11 mouse cellular contexts compared by ENCODE assay signal in genomic region chr2:49748628-49749342, GRCm38 (mm10). TPM values are rescaled to one million over a fixed set of nuclear protein-coding genes. Genes with fewer than 3 reads are reported as not detected.
DNase-seq lines count a peak whose midpoint lies in the region; ATAC-seq and TF ChIP-seq lines count a peak whose summit lies in the region.
"Had no signal": no experiment of that assay in that cellular context is flagged by ENCODE, and none has a peak within 500 bp of the region (broad histone marks: within the 10 kb centered on the region; RNA-seq: fewer than 3 reads in every experiment).

No protein-coding gene starts in this region.

- no peak overlapping the region for H3K4me2 ChIP-seq in liver, embryonic 11.5 days
- H3K4me2 ChIP-seq in hindbrain, postnatal 0 days (ENCODE audit: low read depth, low read length) = no peak overlapping the region
- H3K4me2 ChIP-seq: lung, embryonic 15.5 days had no signal

- ATAC-seq in liver, embryonic 11.5 days (replicated peaks; ENCODE audit: low FRiP score) = no peak
- 0 out of 2 replicates have a peak, but pooled peaks have one; percentile 9 for ATAC-seq in hindbrain, postnatal 0 days
- ATAC-seq: Patski had no signal

- 57% methylated on average over 14 of the region's 14 CpGs for WGBS in cerebellum, adult 2 months
- 74% methylated on average over 14 of the region's 14 CpGs for WGBS in liver, embryonic 11.5 days
- WGBS in hindbrain, postnatal 0 days = 70% methylated on average over 14 of the region's 14 CpGs

- H3K36me3 ChIP-seq in liver, embryonic 11.5 days (ENCODE audit: control insufficient read depth, insufficient read depth, low read length) = no peaks in the 10 kb centered on the region
- H3K36me3 ChIP-seq in hindbrain, postnatal 0 days (ENCODE audit: insufficient read depth, low read length) = peaks cover 35% of the 10 kb centered on the region
- H3K36me3 ChIP-seq: heart, embryonic 13.5 days; lung, embryonic 15.5 days had no signal

- no peak overlapping the region for H3K9ac ChIP-seq in liver, embryonic 11.5 days (ENCODE audit: low read depth, low read length)
- H3K9ac ChIP-seq in hindbrain, postnatal 0 days (replicated peaks; ENCODE audit: low read length) = no peak overlapping the region
- H3K9ac ChIP-seq: heart, embryonic 13.5 days; lung, embryonic 15.5 days had no signal

- H3K27me3 ChIP-seq in cerebellum, adult 2 months (ENCODE audit: control insufficient read depth, insufficient read depth, low read length) = no peaks in the 10 kb centered on the region
- H3K27me3 ChIP-seq in liver, embryonic 11.5 days (replicated peaks; ENCODE audit: control insufficient read depth, insufficient read depth, low read length) = no peaks in the 10 kb centered on the region
- H3K27me3 ChIP-seq in hindbrain, postnatal 0 days (ENCODE audit: insufficient read depth, low read length) = no peaks in the 10 kb centered on the region
- H3K27me3 ChIP-seq: heart, embryonic 13.5 days; lung, embryonic 15.5 days; Patski had no signal

- no peak for TF ChIP-seq POLR2A in cerebellum, adult 2 months (IDR thresholded peaks at IDR 0.05; ENCODE audit: borderline replicate concordance, insufficient read depth, low read length)

- DNase-seq in cerebellum, adult 2 months = peak; percentile 37 to 58
- no peak for DNase-seq in cerebellum, adult 8-10 months
- DNase-seq in liver (peak; percentile 24), NIH3T3 (ENCODE audit: low read depth) (peak; percentile 40)
- no peak for DNase-seq in liver, embryonic 11.5 days (ENCODE audit: low spot score)
- DNase-seq in hindbrain, postnatal 0 days (ENCODE audit: low spot score) = peak; percentile 73
- peak; percentile 60 for DNase-seq in retina, postnatal 1 day
- DNase-seq in spleen, postnatal 14 days (ENCODE audit: low spot score in 2 of 2) = no peak

- H3K4me1 ChIP-seq in cerebellum, adult 2 months (ENCODE audit: control insufficient read depth, insufficient read depth, low read length) = peaks cover 31% of the 10 kb centered on the region
- H3K4me1 ChIP-seq in liver, embryonic 11.5 days (replicated peaks; ENCODE audit: control insufficient read depth, insufficient read depth, low read length) = no peaks in the 10 kb centered on the region
- no peaks in the 10 kb centered on the region for H3K4me1 ChIP-seq in hindbrain, postnatal 0 days (ENCODE audit: insufficient read depth, low read length)

- no peaks in the 10 kb centered on the region for H3K9me3 ChIP-seq in liver, embryonic 11.5 days (ENCODE audit: control insufficient read depth, low read length)
- no peaks in the 10 kb centered on the region for H3K9me3 ChIP-seq in hindbrain, postnatal 0 days (ENCODE audit: low read length)
- H3K9me3 ChIP-seq: heart, embryonic 13.5 days; lung, embryonic 15.5 days had no signal

- no peak overlapping the region for H3K4me3 ChIP-seq in cerebellum, adult 2 months (replicated peaks; ENCODE audit: insufficient read depth, low read depth, low read length)
- H3K4me3 ChIP-seq in liver, embryonic 11.5 days (ENCODE audit: low read depth, low read length) = no peak overlapping the region
- H3K4me3 ChIP-seq in hindbrain, postnatal 0 days (ENCODE audit: low read length) = no peak overlapping the region
- H3K4me3 ChIP-seq: heart, embryonic 13.5 days; lung, embryonic 15.5 days had no signal

- H3K27ac ChIP-seq in cerebellum, adult 2 months (ENCODE audit: insufficient read depth, low read length) = no peak overlapping the region
- H3K27ac ChIP-seq in liver, embryonic 11.5 days (ENCODE audit: low read depth, low read length) = no peak overlapping the region
- H3K27ac ChIP-seq in hindbrain, postnatal 0 days = no peak overlapping the region
- H3K27ac ChIP-seq: lung, embryonic 15.5 days had no signal

- TF ChIP-seq CTCF in cerebellum, adult 2 months (IDR thresholded peaks at IDR 0.05; ENCODE audit: borderline replicate concordance, insufficient read depth, low read depth, low read length) = peak; percentile 68; the same call in 1 of the 2 replicates
- TF ChIP-seq CTCF in hindbrain, postnatal 0 days (IDR thresholded peaks at IDR 0.05; ENCODE audit: low read depth) = peak; percentile 80

RNA-seq across cellular contexts. Expression of gene Lypd6b, which starts 38.7 kb away (rescaled TPM):
- 7.5 and 10.7 TPM in 2 replicates for polyA plus RNA-seq in cerebellum, adult 2 months (2012; rRNA removed)
- 0.47 and 0.48 TPM in 2 replicates for polyA plus RNA-seq in liver, embryonic 11.5 days (2014; fragmentation: Nextera tagmentation; extraction: Ambion mirVana)
- total RNA-seq in hindbrain, postnatal 0 days (2014; rRNA removed) = 13.9 and 16.2 TPM in 2 replicates
- 17.4 and 21.8 TPM in 2 replicates for polyA plus RNA-seq in hindbrain, postnatal 0 days (2015; fragmentation: Nextera tagmentation; extraction: Ambion mirVana)

Comparison
In these comparisons a context has a peak if more than half of its experiments do, and no peak if none do; other contexts are left out.
1. DNase-seq: peak in cerebellum, adult 2 months (2 of 2), liver (single experiment), NIH3T3 (single experiment), hindbrain, postnatal 0 days (single experiment) and retina, postnatal 1 day (single experiment); none in cerebellum, adult 8-10 months (single experiment), liver, embryonic 11.5 days (single experiment) and spleen, postnatal 14 days (0 of 2).